Mouse (Mus musculus): Measurements from ENCODE around the gene Klhl18. TPM values are rescaled to one million over a fixed set of nuclear protein-coding genes. Genes with fewer than 3 reads are reported as not detected.
"Not testable (repeated sequence)": the region's sequence is repeated elsewhere in the genome, so short reads cannot be mapped to it uniquely, and the experiment has no call there.

Klhl18 gene
- polyA plus RNA-seq, 1 experiment from 2014 or later: 27.4 TPM

DNA sequence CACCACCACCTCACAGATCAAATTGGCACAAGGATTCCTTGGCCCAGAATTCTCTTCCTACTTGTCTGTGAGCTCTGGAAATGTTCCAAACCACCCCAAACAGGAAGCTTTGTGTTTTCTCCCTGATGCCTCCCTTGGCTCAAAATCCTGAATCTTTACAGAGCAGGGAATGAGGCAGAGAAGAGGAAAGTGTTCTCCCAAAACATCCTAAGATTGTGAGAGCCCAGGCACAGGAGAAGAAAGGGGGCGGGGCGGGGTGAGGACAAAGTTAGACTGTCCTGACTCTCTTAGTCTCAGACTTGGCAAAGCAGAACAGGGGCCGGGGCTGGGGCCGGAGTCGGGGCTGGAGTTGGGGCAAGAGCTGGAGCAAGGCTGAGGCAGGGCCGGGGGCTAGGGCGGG is 63.6 kb downstream of the Klhl18 start:
- H3K9me3 ChIP-seq: no peaks in the 10 kb centered on the region
- 84% methylated on average over 6 of the region's 7 CpGs for WGBS
- H3K27me3 ChIP-seq: no peaks in the 10 kb centered on the region

GRCm38 (mm10) chr9:110410908-110411887 is 65.3 kb downstream of the Klhl18 start:
- H3K9me3 ChIP-seq: no peaks in the 10 kb centered on the region
- 42% methylated on average over 6 of the region's 6 CpGs for WGBS
- no peak overlapping the region for H3K27ac ChIP-seq (replicated peaks)
- no peak overlapping the region for H3K4me2 ChIP-seq
- ATAC-seq (ENCODE audit: low FRiP score, low read depth): no peak
- H3K36me3 ChIP-seq: no peaks in the 10 kb centered on the region
- no peak overlapping the region for H3K9ac ChIP-seq
- H3K4me1 ChIP-seq (replicated peaks): peaks cover 17% of the 10 kb centered on the region
- H3K4me3 ChIP-seq: no peak overlapping the region
- no peaks in the 10 kb centered on the region for H3K27me3 ChIP-seq

More for the DNA sequence above, 63.6 kb downstream of the Klhl18 start:
- Histone ChIP-seq H3K4me2 (no peak overlapping the region), H3K4me1 (replicated peaks) (peaks cover 6% of the 10 kb centered on the region), H3K4me3 (no peak overlapping the region), H3K27ac (replicated peaks) (no peak overlapping the region), H3K9ac (no peak overlapping the region), H3K36me3 (no peaks in the 10 kb centered on the region)
- no peak for ATAC-seq (ENCODE audit: low FRiP score, low read depth)

- WGBS: under 1% methylated on average over 39 of the region's 39 CpGs
- no peaks in the 10 kb centered on the region for H3K27me3 ChIP-seq
- ATAC-seq (ENCODE audit: low FRiP score, low read depth): peak; percentile 96
These were observed 68.3 kb downstream of the Klhl18 start, which contains the start of gene Ptpn23 for GRCm38 (mm10) chr9:110408099-110408773. Gene Ptpn23 (minus strand): TSS chr9:110408213.

GRCm38 (mm10) chr9:110407311-110408098 is 69.0 kb downstream of the Klhl18 start:
- peak overlapping the region; percentile 86 for H3K27ac ChIP-seq (replicated peaks)
- peak overlapping the region; percentile 87 for H3K9ac ChIP-seq
- peak overlapping the region; percentile 75 for H3K4me3 ChIP-seq
- peaks cover 25% of the 10 kb centered on the region for H3K4me1 ChIP-seq (replicated peaks)
- H3K4me2 ChIP-seq: peak overlapping the region; percentile 89
- H3K27me3 ChIP-seq: no peaks in the 10 kb centered on the region
- H3K36me3 ChIP-seq: 0 out of 2 replicates have a peak, but pooled peaks cover 3% of the 10 kb centered on the region
- peak; percentile 71 for ATAC-seq (ENCODE audit: low FRiP score, low read depth)
- WGBS: 1% methylated on average over 39 of the region's 41 CpGs
- no peaks in the 10 kb centered on the region for H3K9me3 ChIP-seq

More at GRCm38 (mm10) chr9:110408099-110408773, 68.3 kb downstream of the Klhl18 start, which contains the start of gene Ptpn23:
- Histone ChIP-seq H3K27ac (replicated peaks) (peak within 1 kb of the TSS; percentile 86), H3K4me3 (peak within 1 kb of the TSS; percentile 75), H3K4me2 (peak within 1 kb of the TSS; percentile 89), H3K9me3 (no peaks in the 10 kb centered on the region), H3K4me1 (replicated peaks) (peaks cover 25% of the 10 kb centered on the region), H3K36me3 (0 out of 2 replicates have a peak, but pooled peaks cover 3% of the 10 kb centered on the region), H3K9ac (peak within 1 kb of the TSS; percentile 87)

DNA sequence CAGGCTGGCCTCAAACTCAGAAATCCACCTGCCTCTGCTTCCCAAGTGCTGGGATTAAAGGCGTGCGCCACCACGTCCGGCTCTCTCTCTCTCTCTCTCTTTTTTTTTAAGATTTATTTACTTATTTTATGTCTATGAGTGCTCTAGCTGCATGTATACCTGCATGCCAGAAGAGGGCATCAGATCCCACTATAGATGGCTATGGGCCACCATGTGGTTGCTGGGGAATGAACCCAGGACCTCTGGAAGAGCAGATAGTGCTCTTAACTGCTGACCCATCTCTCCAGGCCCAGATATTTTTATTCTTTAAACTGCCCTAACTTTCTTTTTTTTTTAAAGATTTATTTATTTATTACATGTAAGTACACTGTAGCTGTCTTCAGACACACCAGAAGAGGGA is 73.3 kb downstream of the Klhl18 start:
- not testable (repeated sequence) for H3K9me3 ChIP-seq; ATAC-seq (ENCODE audit: low FRiP score, low read depth); H3K9ac ChIP-seq; H3K27ac ChIP-seq (replicated peaks); H3K36me3 ChIP-seq; H3K4me3 ChIP-seq; H3K27me3 ChIP-seq; H3K4me2 ChIP-seq
- WGBS: 89% methylated on average over 4 of the region's 4 CpGs
- peaks cover 19% of the 10 kb centered on the region for H3K4me1 ChIP-seq (replicated peaks)

GRCm38 (mm10) chr9:110402731-110403130 is 73.8 kb downstream of the Klhl18 start:
- no peaks in the 10 kb centered on the region for H3K9me3 ChIP-seq
- no peak overlapping the region for H3K9ac ChIP-seq
- no peak overlapping the region for H3K27ac ChIP-seq (replicated peaks)
- WGBS: 97% methylated on average over 2 of the region's 2 CpGs
- H3K4me2 ChIP-seq: no peak overlapping the region
- H3K4me3 ChIP-seq: no peak overlapping the region
- H3K36me3 ChIP-seq: peaks cover 3% of the 10 kb centered on the region; the same call in 1 of the 2 replicates
- no peak for ATAC-seq (ENCODE audit: low FRiP score, low read depth)
- H3K27me3 ChIP-seq: no peaks in the 10 kb centered on the region
- H3K4me1 ChIP-seq (replicated peaks): peaks cover 19% of the 10 kb centered on the region

- WGBS: 84% methylated on average over 5 of the region's 5 CpGs
- Histone ChIP-seq H3K36me3 (peaks cover 18% of the 10 kb centered on the region), H3K27ac (replicated peaks) (no peak overlapping the region), H3K9ac (no peak overlapping the region), H3K27me3 (no peaks in the 10 kb centered on the region), H3K9me3 (no peaks in the 10 kb centered on the region), H3K4me2 (no peak overlapping the region), H3K4me1 (replicated peaks) (peaks cover 3% of the 10 kb centered on the region; the same call in 1 of the 2 replicates), H3K4me3 (no peak overlapping the region)
- no peak for ATAC-seq (ENCODE audit: low FRiP score, low read depth)
These were observed 75.8 kb downstream of the Klhl18 start for GRCm38 (mm10) chr9:110400650-110401049.

DNA sequence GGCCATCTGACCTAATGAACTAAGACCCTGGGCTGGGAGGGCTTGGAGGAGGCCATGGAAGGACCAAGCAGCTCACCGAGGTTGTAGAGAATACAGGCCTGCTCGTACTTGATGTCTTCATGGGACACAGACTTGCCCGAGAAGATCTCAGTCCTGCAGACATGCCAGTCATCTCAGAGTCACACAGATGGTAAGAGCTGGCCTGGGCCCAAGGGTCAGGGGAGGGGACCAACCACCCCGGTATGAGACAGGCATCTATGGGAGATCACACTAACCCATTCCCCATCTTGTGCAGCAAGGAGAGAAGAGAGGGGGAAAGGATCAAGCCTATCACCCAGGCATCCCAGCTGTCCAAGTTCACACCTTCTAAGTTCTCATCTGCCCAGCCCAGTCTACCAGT is 83.2 kb downstream of the Klhl18 start:
- Histone ChIP-seq H3K9me3 (no peaks in the 10 kb centered on the region), H3K4me2 (no peak overlapping the region), H3K9ac (no peak overlapping the region), H3K27ac (replicated peaks) (no peak overlapping the region), H3K4me1 (replicated peaks) (no peaks in the 10 kb centered on the region), H3K27me3 (no peaks in the 10 kb centered on the region), H3K4me3 (no peak overlapping the region), H3K36me3 (peaks cover 63% of the 10 kb centered on the region)
- 85% methylated on average over 4 of the region's 4 CpGs for WGBS
- ATAC-seq (ENCODE audit: low FRiP score, low read depth): no peak

- Histone ChIP-seq H3K27ac (replicated peaks) (no peak overlapping the region), H3K27me3 (no peaks in the 10 kb centered on the region), H3K9ac (no peak overlapping the region), H3K4me1 (replicated peaks) (no peaks in the 10 kb centered on the region), H3K4me2 (no peak overlapping the region), H3K4me3 (no peak overlapping the region), H3K36me3 (peaks cover 71% of the 10 kb centered on the region), H3K9me3 (no peaks in the 10 kb centered on the region)
- WGBS: 100% methylated on average over 3 of the region's 3 CpGs
- no peak for ATAC-seq (ENCODE audit: low FRiP score, low read depth)
These were observed 85.7 kb downstream of the Klhl18 start for GRCm38 (mm10) chr9:110390843-110391242.

GRCm38 (mm10) chr9:110388011-110388410 is 88.5 kb downstream of the Klhl18 start:
- Histone ChIP-seq H3K36me3 (peaks cover 94% of the 10 kb centered on the region), H3K27ac (replicated peaks) (no peak overlapping the region), H3K27me3 (no peaks in the 10 kb centered on the region), H3K4me3 (no peak overlapping the region), H3K9me3 (no peaks in the 10 kb centered on the region), H3K4me2 (no peak overlapping the region), H3K9ac (no peak overlapping the region), H3K4me1 (replicated peaks) (no peaks in the 10 kb centered on the region)
- ATAC-seq (ENCODE audit: low FRiP score, low read depth): no peak
- WGBS: 96% methylated on average over 7 of the region's 7 CpGs

GRCm38 (mm10) chr9:110384369-110384929 is 92.0 kb downstream of the Klhl18 start:
- H3K27me3 ChIP-seq: no peaks in the 10 kb centered on the region
- no peak overlapping the region for H3K4me3 ChIP-seq
- no peak overlapping the region for H3K9ac ChIP-seq
- no peaks in the 10 kb centered on the region for H3K4me1 ChIP-seq (replicated peaks)
- no peak overlapping the region for H3K4me2 ChIP-seq
- no peak overlapping the region for H3K27ac ChIP-seq (replicated peaks)
- H3K36me3 ChIP-seq: peaks cover 73% of the 10 kb centered on the region
- ATAC-seq (ENCODE audit: low FRiP score, low read depth): no peak
- WGBS: 86% methylated on average over 7 of the region's 7 CpGs
- no peaks in the 10 kb centered on the region for H3K9me3 ChIP-seq

Measured in hindbrain, embryonic 15.5 days (tissue).